Mouse (Mus musculus) limb, embryonic 14.5 days (tissue): ENCODE data around the gene Ppm1h. TPM values are rescaled to one million over a fixed set of nuclear protein-coding genes. Genes with fewer than 3 reads are reported as not detected.

Experiments used
- ATAC-seq: fragments of 200-750 bp; cut with Nextera tagmentation; 2 replicates; pipeline ENCODE4 v1.8.0; 2017; ENCODE audit warnings: low read depth, moderate number of reproducible peaks, moderate TSS enrichment; ENCODE audit not compliant: low FRiP score
- DNase-seq: peaks from one replicate; pipeline ENCODE4 v3.0.0-alpha.2; 2015; ENCODE audit warnings: low spot score
- H3K27ac ChIP-seq: fragments of 300-500 bp; sonication (generic); replicated peaks from 2 replicates; pipeline ENCODE4 v1.5.1; 2014; ENCODE audit warnings: low read depth, mild to moderate bottlenecking, low read length, moderate library complexity, mixed read lengths
- H3K27me3 ChIP-seq: fragments of 300-500 bp; sonication (generic); 2 replicates; pipeline ENCODE4 v1.6.1; 2014; ENCODE audit warnings: low read length, mixed read lengths; ENCODE audit not compliant: control insufficient read depth, insufficient read depth
- H3K36me3 ChIP-seq: fragments of 300-500 bp; sonication (generic); 2 replicates; pipeline ENCODE4 v1.6.1; 2014; ENCODE audit warnings: mild to moderate bottlenecking, low read length, moderate library complexity, mixed read lengths; ENCODE audit not compliant: control insufficient read depth, insufficient read depth
- H3K4me1 ChIP-seq: fragments of 300-500 bp; sonication (generic); 2 replicates; pipeline ENCODE4 v1.6.1; 2014; ENCODE audit warnings: antibody characterized with exemption, low read length, mixed read lengths; ENCODE audit not compliant: control insufficient read depth, insufficient read depth
- H3K4me2 ChIP-seq: fragments of 300-500 bp; sonication (generic); replicated peaks from 2 replicates; pipeline ENCODE4 v1.6.1; 2014; ENCODE audit warnings: low read depth, mild to moderate bottlenecking, low read length, moderate library complexity; ENCODE audit not compliant: severe bottlenecking
- H3K4me3 ChIP-seq: fragments of 300-500 bp; sonication (generic); replicated peaks from 2 replicates; pipeline ENCODE4 v1.5.1; 2014; ENCODE audit warnings: low read length
- H3K9ac ChIP-seq: fragments of 300-500 bp; sonication (generic); 2 replicates; pipeline ENCODE4 v1.6.1; 2014; ENCODE audit warnings: mild to moderate bottlenecking, low read depth, low read length, moderate library complexity; ENCODE audit not compliant: severe bottlenecking
- H3K9me3 ChIP-seq: fragments of 300-500 bp; sonication (generic); 2 replicates; pipeline ENCODE4 v1.6.1; 2016; ENCODE audit warnings: low read length; ENCODE audit not compliant: control insufficient read depth
- POLR2A ChIP-seq: fragments of 200-500 bp; IDR thresholded peaks from 2 replicates; pipeline ENCODE4 v1.8.0; 2012; ENCODE audit warnings: inconsistent platforms, mild to moderate bottlenecking, moderate library complexity, borderline replicate concordance; ENCODE audit not compliant: insufficient read depth, insufficient read length; ENCODE audit errors: extremely low read depth
- WGBS: fragments of 180-500 bp; shearing (Covaris S2); extraction: QIAGEN DNeasy Blood & Tissue Kit; methylation state at CpG from one replicate; pipeline ENCODE4 v1.1.7; 2014; 5-methylcytosine and 5-hydroxymethylcytosine counted together
- polyA plus RNA-seq, 2 experiments: library from polyadenylated mRNA; depleted of rRNA in 1 of 2; stranded (reverse) in 1 of 2; unstranded in 1 of 2; fragments of >200 nt; fragmentation: Nextera tagmentation in 1 of 2; extraction: Ambion mirVana in 1 of 2; gene quantifications; 2 replicates each; pipeline versions ENCODE4 v1.2.1 to v1.2.3; 2012 to 2014

Gene Ppm1h
- polyA plus RNA-seq, 2 experiments, result 2.2 to 3.4 TPM

GRCm38 (mm10) chr10:122749071-122749470, 70.5 kb downstream of the Ppm1h start:
- Histone ChIP-seq H3K4me1 (no peaks in the 10 kb centered on the region), H3K36me3 (no peaks in the 10 kb centered on the region), H3K9me3 (no peaks in the 10 kb centered on the region), H3K9ac (no peak overlapping the region), H3K4me2 (no peak overlapping the region), H3K27ac (no peak overlapping the region), H3K27me3 (no peaks in the 10 kb centered on the region), H3K4me3 (no peak overlapping the region)
- DNase-seq (no peak), ATAC-seq (no peak)
- WGBS, result 91% methylated on average over 12 of the region's 12 CpGs
- TF ChIP-seq POLR2A, result no peak

DNA sequence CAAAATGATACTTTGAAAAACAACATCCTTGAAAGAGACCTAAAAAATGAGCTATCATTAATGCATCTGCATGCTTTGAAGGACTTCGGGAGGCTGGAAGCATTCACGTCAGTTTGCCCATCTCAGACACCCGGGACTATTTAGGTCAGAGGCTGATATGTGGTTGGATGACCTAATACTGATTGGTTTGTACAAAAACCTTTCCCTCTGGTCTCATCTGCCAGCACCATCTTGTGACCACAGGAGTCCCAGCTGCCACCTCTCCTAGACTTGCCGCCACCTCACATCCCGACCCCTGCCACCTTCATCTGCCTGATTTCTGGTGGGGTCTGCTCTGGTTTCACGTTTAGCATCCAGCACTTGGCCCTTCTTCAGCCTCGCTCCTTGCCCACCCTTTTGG, 71.3 kb downstream of the Ppm1h start:
- Histone ChIP-seq H3K27ac (no peak overlapping the region), H3K9ac (no peak overlapping the region), H3K9me3 (no peaks in the 10 kb centered on the region), H3K4me2 (no peak overlapping the region), H3K27me3 (no peaks in the 10 kb centered on the region), H3K4me1 (no peaks in the 10 kb centered on the region), H3K36me3 (no peaks in the 10 kb centered on the region), H3K4me3 (no peak overlapping the region)
- TF ChIP-seq POLR2A, result no peak
- ATAC-seq (no peak), DNase-seq (no peak)
- WGBS, result 89% methylated on average over 7 of the region's 7 CpGs

DNA sequence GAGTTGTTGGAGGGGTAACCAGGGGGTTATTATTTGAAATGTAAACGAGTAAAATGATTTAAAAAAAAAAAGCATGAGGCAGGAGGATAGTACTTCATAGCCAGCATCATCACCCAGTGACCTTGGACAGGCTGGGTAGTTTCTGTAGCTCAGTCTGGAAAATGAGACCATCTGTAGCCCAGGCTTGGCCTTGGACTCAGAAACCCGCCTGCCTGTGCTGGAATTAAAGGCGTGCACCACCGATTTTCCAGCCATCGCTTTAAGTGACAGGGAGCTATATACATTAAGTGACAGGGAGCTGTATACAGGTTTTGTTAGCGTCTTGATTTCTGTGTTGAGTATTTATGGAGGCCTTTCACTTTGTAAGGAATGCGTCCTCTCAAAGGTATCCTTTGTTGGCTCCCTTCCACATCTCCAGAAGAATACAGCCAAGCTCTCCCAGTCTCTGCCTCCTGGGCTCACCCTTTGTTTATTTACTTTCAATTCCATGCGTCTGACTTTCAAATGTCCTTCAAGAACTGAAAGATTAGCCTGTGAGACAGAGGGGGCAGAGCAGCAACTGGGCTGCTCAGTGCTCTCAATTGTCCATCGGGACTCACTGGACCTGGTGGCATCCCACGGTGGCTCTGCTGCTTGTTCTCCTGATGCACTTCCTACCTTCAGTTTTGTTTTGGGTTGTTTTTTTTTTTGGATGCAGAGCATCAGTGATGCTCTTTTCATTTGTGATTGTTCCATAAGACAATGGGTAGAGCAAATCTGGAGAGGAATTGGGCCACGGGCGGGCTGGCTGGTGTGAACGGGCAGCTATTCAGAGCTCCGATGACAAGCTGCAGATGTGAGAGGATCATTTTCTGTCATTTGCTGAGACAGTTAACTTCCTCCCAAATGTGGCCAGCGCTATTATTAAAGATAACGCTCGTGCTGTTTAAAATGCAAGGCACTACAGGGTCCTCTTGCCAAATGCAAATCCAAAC, 74.7 kb downstream of the Ppm1h start:
- H3K27ac ChIP-seq, result no peak overlapping the region
- no peak overlapping the region for H3K4me3 ChIP-seq
- H3K9me3 ChIP-seq, result no peaks in the 10 kb centered on the region
- H3K4me1 ChIP-seq, result peaks cover 10% of the 10 kb centered on the region
- DNase-seq (no peak), ATAC-seq (no peak)
- no peaks in the 10 kb centered on the region for H3K36me3 ChIP-seq
- no peak for TF ChIP-seq POLR2A
- H3K9ac ChIP-seq, result no peak overlapping the region
- no peak overlapping the region for H3K4me2 ChIP-seq
- no peaks in the 10 kb centered on the region for H3K27me3 ChIP-seq
- WGBS, result 57% methylated on average over 17 of the region's 17 CpGs

GRCm38 (mm10) chr10:122753924-122754307, 75.4 kb downstream of the Ppm1h start:
- ATAC-seq (no peak), DNase-seq (no peak)
- Histone ChIP-seq H3K27ac (no peak overlapping the region), H3K36me3 (no peaks in the 10 kb centered on the region), H3K4me3 (no peak overlapping the region), H3K4me2 (no peak overlapping the region), H3K9ac (no peak overlapping the region), H3K4me1 (peaks cover 10% of the 10 kb centered on the region), H3K27me3 (no peaks in the 10 kb centered on the region), H3K9me3 (no peaks in the 10 kb centered on the region)
- no peak for TF ChIP-seq POLR2A
- 38% methylated on average over 2 of the region's 2 CpGs for WGBS

GRCm38 (mm10) chr10:122754967-122755366, 76.4 kb downstream of the Ppm1h start:
- ATAC-seq (no peak), DNase-seq (no peak)
- no peak for TF ChIP-seq POLR2A
- Histone ChIP-seq H3K27ac (no peak overlapping the region), H3K4me3 (no peak overlapping the region), H3K4me2 (no peak overlapping the region), H3K27me3 (no peaks in the 10 kb centered on the region), H3K9ac (no peak overlapping the region), H3K4me1 (peaks cover 10% of the 10 kb centered on the region), H3K36me3 (no peaks in the 10 kb centered on the region), H3K9me3 (no peaks in the 10 kb centered on the region)
- 88% methylated on average over 1 of the region's 1 CpGs for WGBS
